Mouse (Mus musculus) liver, postnatal 0 days (tissue): ENCODE measurements at regions not wholly inside any gene's neighbourhood (a gene's known extent, or its start where the extent isn't known, plus 50 kb on each side); places are given as distances from the start of the nearest gene placed in this dataset.

Source experiments
- CTCF ChIP-seq: sonication (generic); IDR thresholded peaks from 2 replicates; pipeline ENCODE4 v1.5.1; 2016; ENCODE audit warnings: antibody characterized with exemption, low read depth
- EP300 ChIP-seq: IDR thresholded peaks from 2 replicates; pipeline ENCODE4 v1.6.1; 2016; ENCODE audit warnings: antibody characterized with exemption, low read depth, mild to moderate bottlenecking

- TF ChIP-seq CTCF: no peak
- TF ChIP-seq EP300: no peak
Observed at GRCm38 (mm10) chr12:43899273-43899672, 310.9 kb downstream of the Dnajb9 start.
